Mouse (Mus musculus): ENCODE results near the gene Tesmin. TPM values are rescaled to one million over a fixed set of nuclear protein-coding genes. Genes with fewer than 3 reads are reported as not detected.

Gene Tesmin
- total and polyA plus RNA-seq, 2 experiments from 2014 or later = 0.27 to 0.93 TPM

- 0 out of 2 replicates have a peak, but pooled peaks have one; percentile 2 for TF ChIP-seq CTCF (IDR thresholded peaks at IDR 0.05)
- Histone ChIP-seq H3K27ac (ENCODE audit: low read depth, low read length) (no peak overlapping the region), H3K9ac (replicated peaks; ENCODE audit: low read length, poor library complexity, severe bottlenecking) (no peak overlapping the region), H3K4me2 (ENCODE audit: low read depth, low read length, poor library complexity, severe bottlenecking) (no peak overlapping the region), H3K27me3 (ENCODE audit: insufficient read depth, low read length) (no peaks in the 10 kb centered on the region), H3K4me3 (ENCODE audit: low read depth, low read length) (no peak overlapping the region), H3K9me3 (ENCODE audit: low read length) (no peaks in the 10 kb centered on the region), H3K4me1 (ENCODE audit: insufficient read depth, low read length) (no peaks in the 10 kb centered on the region), H3K36me3 (ENCODE audit: insufficient read depth, low read length) (no peaks in the 10 kb centered on the region)
- DNase-seq (ENCODE audit: low spot score) (no peak), ATAC-seq (ENCODE audit: low FRiP score) (no peak)
- 66% methylated on average over 5 of the region's 5 CpGs for WGBS
These were observed 30.6 kb downstream of the Tesmin start for GRCm38 (mm10) chr19:3419251-3419650.

GRCm38 (mm10) chr19:3422488-3422887, 33.8 kb downstream of the Tesmin start:
- Histone ChIP-seq H3K9me3 (ENCODE audit: low read length) (no peaks in the 10 kb centered on the region), H3K36me3 (ENCODE audit: insufficient read depth, low read length) (no peaks in the 10 kb centered on the region), H3K9ac (replicated peaks; ENCODE audit: low read length, poor library complexity, severe bottlenecking) (no peak overlapping the region), H3K27me3 (ENCODE audit: insufficient read depth, low read length) (no peaks in the 10 kb centered on the region), H3K4me3 (ENCODE audit: low read depth, low read length) (no peak overlapping the region), H3K4me2 (ENCODE audit: low read depth, low read length, poor library complexity, severe bottlenecking) (no peak overlapping the region), H3K4me1 (ENCODE audit: insufficient read depth, low read length) (no peaks in the 10 kb centered on the region), H3K27ac (ENCODE audit: low read depth, low read length) (no peak overlapping the region)
- peak; percentile 31 for DNase-seq (ENCODE audit: low spot score)
- no peak for ATAC-seq (ENCODE audit: low FRiP score)
- TF ChIP-seq CTCF (IDR thresholded peaks at IDR 0.05) = no peak
- WGBS = 32% methylated on average over 6 of the region's 6 CpGs

GRCm38 (mm10) chr19:3422981-3423380, 34.3 kb downstream of the Tesmin start:
- no peaks in the 10 kb centered on the region for H3K27me3 ChIP-seq (ENCODE audit: insufficient read depth, low read length)
- TF ChIP-seq CTCF (IDR thresholded peaks at IDR 0.05) = no peak
- no peak overlapping the region for H3K4me3 ChIP-seq (ENCODE audit: low read depth, low read length)
- no peak for ATAC-seq (ENCODE audit: low FRiP score)
- DNase-seq (ENCODE audit: low spot score) = no peak
- H3K36me3 ChIP-seq (ENCODE audit: insufficient read depth, low read length) = no peaks in the 10 kb centered on the region
- H3K9ac ChIP-seq (replicated peaks; ENCODE audit: low read length, poor library complexity, severe bottlenecking) = no peak overlapping the region
- no peaks in the 10 kb centered on the region for H3K9me3 ChIP-seq (ENCODE audit: low read length)
- 59% methylated on average over 4 of the region's 4 CpGs for WGBS
- no peak overlapping the region for H3K4me2 ChIP-seq (ENCODE audit: low read depth, low read length, poor library complexity, severe bottlenecking)
- no peak overlapping the region for H3K27ac ChIP-seq (ENCODE audit: low read depth, low read length)
- H3K4me1 ChIP-seq (ENCODE audit: insufficient read depth, low read length) = no peaks in the 10 kb centered on the region

GRCm38 (mm10) chr19:3424214-3424613, 35.6 kb downstream of the Tesmin start:
- TF ChIP-seq CTCF (IDR thresholded peaks at IDR 0.05) = no peak
- H3K4me1 ChIP-seq (ENCODE audit: insufficient read depth, low read length) = no peaks in the 10 kb centered on the region
- H3K4me2 ChIP-seq (ENCODE audit: low read depth, low read length, poor library complexity, severe bottlenecking) = no peak overlapping the region
- H3K36me3 ChIP-seq (ENCODE audit: insufficient read depth, low read length) = no peaks in the 10 kb centered on the region
- no peak for DNase-seq (ENCODE audit: low spot score)
- H3K27me3 ChIP-seq (ENCODE audit: insufficient read depth, low read length) = no peaks in the 10 kb centered on the region
- H3K27ac ChIP-seq (ENCODE audit: low read depth, low read length) = no peak overlapping the region
- no peaks in the 10 kb centered on the region for H3K9me3 ChIP-seq (ENCODE audit: low read length)
- H3K9ac ChIP-seq (replicated peaks; ENCODE audit: low read length, poor library complexity, severe bottlenecking) = no peak overlapping the region
- ATAC-seq (ENCODE audit: low FRiP score) = no peak
- WGBS = 84% methylated on average over 2 of the region's 2 CpGs
- no peak overlapping the region for H3K4me3 ChIP-seq (ENCODE audit: low read depth, low read length)

- Histone ChIP-seq H3K27me3 (ENCODE audit: insufficient read depth, low read length) (no peaks in the 10 kb centered on the region), H3K27ac (ENCODE audit: low read depth, low read length) (no peak overlapping the region), H3K36me3 (ENCODE audit: insufficient read depth, low read length) (no peaks in the 10 kb centered on the region), H3K9me3 (ENCODE audit: low read length) (no peaks in the 10 kb centered on the region), H3K4me3 (ENCODE audit: low read depth, low read length) (no peak overlapping the region), H3K4me2 (ENCODE audit: low read depth, low read length, poor library complexity, severe bottlenecking) (no peak overlapping the region), H3K4me1 (ENCODE audit: insufficient read depth, low read length) (0 out of 2 replicates have a peak, but pooled peaks cover 2% of the 10 kb centered on the region), H3K9ac (replicated peaks; ENCODE audit: low read length, poor library complexity, severe bottlenecking) (no peak overlapping the region)
- ATAC-seq (ENCODE audit: low FRiP score) (no peak), DNase-seq (ENCODE audit: low spot score) (peak; percentile 24)
- no peak for TF ChIP-seq CTCF (IDR thresholded peaks at IDR 0.05)
- 85% methylated on average over 15 of the region's 15 CpGs for WGBS
These were observed 39.6 kb downstream of the Tesmin start for GRCm38 (mm10) chr19:3428057-3428830.

- ATAC-seq (ENCODE audit: low FRiP score) (no peak), DNase-seq (ENCODE audit: low spot score) (peak; percentile 55)
These were observed 40.6 kb downstream of the Tesmin start for GRCm38 (mm10) chr19:3429156-3429816.

More at GRCm38 (mm10) chr19:3429156-3429816, 40.6 kb downstream of the Tesmin start:
- H3K4me3 ChIP-seq (ENCODE audit: low read depth, low read length) = no peak overlapping the region
- no peaks in the 10 kb centered on the region for H3K36me3 ChIP-seq (ENCODE audit: insufficient read depth, low read length)
- H3K9ac ChIP-seq (replicated peaks; ENCODE audit: low read length, poor library complexity, severe bottlenecking) = no peak overlapping the region
- TF ChIP-seq CTCF (IDR thresholded peaks at IDR 0.05) = peak; percentile 59
- 41% methylated on average over 7 of the region's 7 CpGs for WGBS
- no peaks in the 10 kb centered on the region for H3K27me3 ChIP-seq (ENCODE audit: insufficient read depth, low read length)
- no peaks in the 10 kb centered on the region for H3K9me3 ChIP-seq (ENCODE audit: low read length)
- H3K4me2 ChIP-seq (ENCODE audit: low read depth, low read length, poor library complexity, severe bottlenecking) = no peak overlapping the region
- no peak overlapping the region for H3K27ac ChIP-seq (ENCODE audit: low read depth, low read length)
- H3K4me1 ChIP-seq (ENCODE audit: insufficient read depth, low read length) = 0 out of 2 replicates have a peak, but pooled peaks cover 2% of the 10 kb centered on the region

All from midbrain, postnatal 0 days (tissue).